Mouse (Mus musculus): ENCODE results near the gene Exoc4.

The Exoc4 gene

GRCm38 (mm10) chr6:34013469-34013868 is 764.6 kb downstream of the Exoc4 start:
- DNase-seq (ENCODE audit: low spot score): no peak

All from testis, postnatal 10 days (tissue).